Comparison of ENCODE assay signal across 8 mouse cellular contexts in genomic region chr2:122351931-122352329, GRCm38 (mm10). TPM values are rescaled to one million over a fixed set of nuclear protein-coding genes. Genes with fewer than 3 reads are reported as not detected.
DNase-seq lines count a peak whose midpoint lies in the region; ATAC-seq lines count a peak whose summit lies in the region.

No protein-coding gene starts in this region.

- no peak for ATAC-seq in kidney, embryonic 14.5 days (ENCODE audit: low FRiP score, low TSS enrichment)
- no peak for ATAC-seq in monocyte, adult 5-6 weeks (replicated peaks; ENCODE audit: insufficient number of reproducible peaks, low FRiP score, low TSS enrichment, poor library complexity, severe bottlenecking)

- H3K36me3 ChIP-seq in kidney, embryonic 14.5 days (ENCODE audit: control insufficient read depth, insufficient read depth, low read length): peaks cover 20% of the 10 kb centered on the region; the same call in 1 of the 2 replicates
- peaks cover 60% of the 10 kb centered on the region for H3K36me3 ChIP-seq in hindbrain, embryonic 10.5 days

- no peak overlapping the region for H3K4me3 ChIP-seq in kidney, embryonic 14.5 days (ENCODE audit: low read length)
- H3K4me3 ChIP-seq in hindbrain, embryonic 10.5 days: no peak overlapping the region

- no peak overlapping the region for H3K9ac ChIP-seq in kidney, embryonic 14.5 days (ENCODE audit: low read depth, low read length)

- peaks cover 19% of the 10 kb centered on the region for H3K4me1 ChIP-seq in kidney, embryonic 14.5 days (ENCODE audit: control insufficient read depth, insufficient read depth, low read length)
- peaks cover 77% of the 10 kb centered on the region for H3K4me1 ChIP-seq in hindbrain, embryonic 10.5 days (replicated peaks)

- peak; percentile 51 for DNase-seq in kidney, adult 11 months
- DNase-seq in cerebellum, adult 11-12 months: peak; percentile 68
- no peak for DNase-seq in hindbrain, embryonic 10.5 days (ENCODE audit: low spot score)
- peak; percentile 73 to 80 for DNase-seq in left cerebral cortex, postnatal 14 days (ENCODE audit: low spot score in 2 of 2)
- peak; percentile 55 for DNase-seq in right cerebral cortex, postnatal 25 days
- no peak for DNase-seq in urinary bladder, postnatal 14 days (ENCODE audit: low spot score)

- WGBS in kidney, embryonic 14.5 days: 59% methylated on average over 4 of the region's 4 CpGs
- 52% methylated on average over 4 of the region's 4 CpGs for WGBS in hindbrain, embryonic 10.5 days

- no peak overlapping the region for H3K4me2 ChIP-seq in kidney, embryonic 14.5 days (replicated peaks; ENCODE audit: low read depth, low read length)

- no peak overlapping the region for H3K27ac ChIP-seq in kidney, embryonic 14.5 days (ENCODE audit: low read depth, low read length)
- H3K27ac ChIP-seq in hindbrain, embryonic 10.5 days: peak overlapping the region; percentile 67

- no peaks in the 10 kb centered on the region for H3K9me3 ChIP-seq in kidney, embryonic 14.5 days (ENCODE audit: control insufficient read depth, low read length)
- H3K9me3 ChIP-seq in hindbrain, embryonic 10.5 days: no peaks in the 10 kb centered on the region

- no peaks in the 10 kb centered on the region for H3K27me3 ChIP-seq in kidney, embryonic 14.5 days (ENCODE audit: control insufficient read depth, insufficient read depth, low read length)
- H3K27me3 ChIP-seq in hindbrain, embryonic 10.5 days (ENCODE audit: insufficient read depth, poor library complexity, severe bottlenecking): no peaks in the 10 kb centered on the region

- intact Hi-C loops in left cerebral cortex, postnatal 14 days (cut with DNase I): no loop called here

RNA-seq across cellular contexts. Expression of gene Shf, which starts 17.0 kb away (rescaled TPM):
- 3.5 and 5.5 TPM in 2 replicates for polyA plus RNA-seq in kidney, embryonic 14.5 days (2014; fragmentation: Nextera tagmentation; extraction: Ambion mirVana)
- polyA plus RNA-seq in hindbrain, embryonic 10.5 days (2016; fragmentation: Nextera tagmentation; extraction: Ambion mirVana): 8.8 and 9.6 TPM in 2 replicates
- 10 to 100 TPM; 75.3 to 77.1 TPM for total RNA-seq in left cerebral cortex, postnatal 14 days (2021)
- total RNA-seq in monocyte, adult 5-6 weeks (2017): 0.78 to 3.5 TPM (median 1.3 TPM) in 3 replicates

RNA-seq across cellular contexts. Expression of gene Duox1, which starts 36.5 kb away (rescaled TPM):
- not detected in 2 replicates for polyA plus RNA-seq in kidney, embryonic 14.5 days (2014; fragmentation: Nextera tagmentation; extraction: Ambion mirVana)
- polyA plus RNA-seq in hindbrain, embryonic 10.5 days (2016; fragmentation: Nextera tagmentation; extraction: Ambion mirVana): 0.04 TPM in 1 of 2 replicates, not detected in the other
- total RNA-seq in left cerebral cortex, postnatal 14 days (2021): under 1 TPM; 0.07 to 0.15 TPM
- total RNA-seq in monocyte, adult 5-6 weeks (2017): not detected in 3 replicates

RNA-seq across cellular contexts. Expression of gene Duoxa1, which starts 38.4 kb away (rescaled TPM):
- not detected in 2 replicates for polyA plus RNA-seq in kidney, embryonic 14.5 days (2014; fragmentation: Nextera tagmentation; extraction: Ambion mirVana)
- not detected in 2 replicates for polyA plus RNA-seq in hindbrain, embryonic 10.5 days (2016; fragmentation: Nextera tagmentation; extraction: Ambion mirVana)
- total RNA-seq in left cerebral cortex, postnatal 14 days (2021): not detected
- not detected in 3 replicates for total RNA-seq in monocyte, adult 5-6 weeks (2017)

RNA-seq across cellular contexts. Expression of gene Duoxa2, which starts 53.2 kb away (rescaled TPM):
- polyA plus RNA-seq in kidney, embryonic 14.5 days (2014; fragmentation: Nextera tagmentation; extraction: Ambion mirVana): 0.22 TPM in 1 of 2 replicates, not detected in the other
- polyA plus RNA-seq in hindbrain, embryonic 10.5 days (2016; fragmentation: Nextera tagmentation; extraction: Ambion mirVana): not detected in 2 replicates
- not detected for total RNA-seq in left cerebral cortex, postnatal 14 days (2021)
- not detected in 3 replicates for total RNA-seq in monocyte, adult 5-6 weeks (2017)

RNA-seq across cellular contexts. Expression of gene Duox2, which starts 53.7 kb away (rescaled TPM):
- polyA plus RNA-seq in kidney, embryonic 14.5 days (2014; fragmentation: Nextera tagmentation; extraction: Ambion mirVana): 0.05 TPM in 1 of 2 replicates, not detected in the other
- polyA plus RNA-seq in hindbrain, embryonic 10.5 days (2016; fragmentation: Nextera tagmentation; extraction: Ambion mirVana): not detected in 2 replicates
- under 1 TPM in 1 of 2 experiments, not detected in 1; 0.09 TPM for total RNA-seq in left cerebral cortex, postnatal 14 days (2021)
- not detected in 3 replicates for total RNA-seq in monocyte, adult 5-6 weeks (2017)

Comparison
In these comparisons a context has a peak if more than half of its experiments do, and no peak if none do; other contexts are left out.
1. DNase-seq: peak in kidney, adult 11 months (single experiment), cerebellum, adult 11-12 months (single experiment), left cerebral cortex, postnatal 14 days (2 of 2) and right cerebral cortex, postnatal 25 days (single experiment); none in hindbrain, embryonic 10.5 days (single experiment) and urinary bladder, postnatal 14 days (single experiment).
2. RNA of gene Shf, which starts 17.0 kb away (total RNA-seq): 75.3 to 77.1 TPM in left cerebral cortex, postnatal 14 days; 0.78 to 3.5 TPM in monocyte, adult 5-6 weeks; every median in the first group is over 10 times any median in the second.